8 mouse cellular contexts compared by ENCODE assay signal in genomic region chr1:64918810-64919528, GRCm38 (mm10). TPM values are rescaled to one million over a fixed set of nuclear protein-coding genes. Genes with fewer than 3 reads are reported as not detected.
A peak's percentile ranks its signal among the peaks of the same experiment; 100 is the strongest.
DNase-seq lines count a peak whose midpoint lies in the region; ATAC-seq lines count a peak whose summit lies in the region.

No protein-coding gene starts in this region.

- H3K4me3 ChIP-seq in forebrain, embryonic 13.5 days = no peak overlapping the region
- H3K4me3 ChIP-seq in forebrain, embryonic 12.5 days (replicated peaks) = no peak overlapping the region
- no peak overlapping the region for H3K4me3 ChIP-seq in midbrain, embryonic 14.5 days (replicated peaks; ENCODE audit: low read depth, low read length)

- WGBS in forebrain, embryonic 13.5 days = 40% methylated on average over 14 of the region's 14 CpGs
- WGBS in forebrain, embryonic 12.5 days = 44% methylated on average over 14 of the region's 14 CpGs
- 49% methylated on average over 14 of the region's 14 CpGs for WGBS in midbrain, embryonic 14.5 days

- H3K27me3 ChIP-seq in forebrain, embryonic 13.5 days = peaks cover 72% of the 10 kb centered on the region
- H3K27me3 ChIP-seq in forebrain, embryonic 12.5 days = peaks cover 73% of the 10 kb centered on the region
- H3K27me3 ChIP-seq in midbrain, embryonic 14.5 days (ENCODE audit: control insufficient read depth, insufficient read depth, low read length) = no peaks in the 10 kb centered on the region

- H3K4me2 ChIP-seq in forebrain, embryonic 13.5 days = no peak overlapping the region
- H3K4me2 ChIP-seq in forebrain, embryonic 12.5 days = no peak overlapping the region
- H3K4me2 ChIP-seq in midbrain, embryonic 14.5 days (ENCODE audit: low read length) = no peak overlapping the region

- peak; percentile 9 for DNase-seq in MEL-GATA-1-ER (ENCODE audit: extremely low read depth, low read depth)
- DNase-seq in embryo, embryonic 11.5 days (ENCODE audit: low read depth, low spot score) = peak; percentile 26
- DNase-seq in heart, postnatal 4 days = peak; percentile 27
- peak; percentile 23 to 44 for DNase-seq in layer of hippocampus, postnatal 10 days (ENCODE audit: low spot score in 2 of 2)
- DNase-seq in midbrain, embryonic 14.5 days = peak; percentile 75
- no peak for DNase-seq in spleen, adult 12 weeks (ENCODE audit: low spot score)

- H3K9ac ChIP-seq in forebrain, embryonic 13.5 days = no peak overlapping the region
- no peak overlapping the region for H3K9ac ChIP-seq in forebrain, embryonic 12.5 days
- H3K9ac ChIP-seq in midbrain, embryonic 14.5 days (replicated peaks; ENCODE audit: low read length) = no peak overlapping the region

- H3K36me3 ChIP-seq in forebrain, embryonic 13.5 days (ENCODE audit: poor library complexity, severe bottlenecking) = peaks cover 14% of the 10 kb centered on the region
- H3K36me3 ChIP-seq in forebrain, embryonic 12.5 days (replicated peaks) = 0 out of 2 replicates have a peak, but pooled peaks cover 6% of the 10 kb centered on the region
- peaks cover 15% of the 10 kb centered on the region for H3K36me3 ChIP-seq in midbrain, embryonic 14.5 days (ENCODE audit: control insufficient read depth, insufficient read depth, low read length)

- no peak overlapping the region for H3K27ac ChIP-seq in forebrain, embryonic 13.5 days
- H3K27ac ChIP-seq in forebrain, embryonic 12.5 days = no peak overlapping the region
- H3K27ac ChIP-seq in midbrain, embryonic 14.5 days (replicated peaks; ENCODE audit: low read depth, low read length) = no peak overlapping the region

- H3K4me1 ChIP-seq in forebrain, embryonic 13.5 days = peaks cover 35% of the 10 kb centered on the region
- peaks cover 33% of the 10 kb centered on the region for H3K4me1 ChIP-seq in forebrain, embryonic 12.5 days
- H3K4me1 ChIP-seq in midbrain, embryonic 14.5 days (ENCODE audit: control insufficient read depth, insufficient read depth, low read length) = peaks cover 13% of the 10 kb centered on the region; the same call in 1 of the 2 replicates

- H3K9me3 ChIP-seq in forebrain, embryonic 13.5 days (replicated peaks) = no peaks in the 10 kb centered on the region
- H3K9me3 ChIP-seq in forebrain, embryonic 12.5 days = no peaks in the 10 kb centered on the region
- H3K9me3 ChIP-seq in midbrain, embryonic 14.5 days (ENCODE audit: control insufficient read depth, low read length) = no peaks in the 10 kb centered on the region

- ATAC-seq in forebrain, embryonic 13.5 days = peak; percentile 59
- ATAC-seq in forebrain, embryonic 12.5 days (ENCODE audit: low FRiP score) = no peak
- ATAC-seq in midbrain, embryonic 14.5 days (ENCODE audit: low FRiP score, low TSS enrichment) = no peak

RNA-seq across cellular contexts. Expression of gene Plekhm3, which starts 37.7 kb away (rescaled TPM):
- 7.5 and 9.4 TPM in 2 replicates for polyA plus RNA-seq in forebrain, embryonic 13.5 days (2015; fragmentation: Nextera tagmentation; extraction: Ambion mirVana)
- 7.8 and 8.9 TPM in 2 replicates for polyA plus RNA-seq in forebrain, embryonic 12.5 days (2016; fragmentation: Nextera tagmentation; extraction: Ambion mirVana)
- 10 to 100 TPM in 1 of 2 experiments, 1 to 10 TPM in 1; 8.3 to 10.2 TPM for total RNA-seq in heart, postnatal 4 days (2021)
- 10 to 100 TPM; 21.7 to 26.2 TPM for total RNA-seq in layer of hippocampus, postnatal 10 days (2021)
- polyA plus RNA-seq in midbrain, embryonic 14.5 days (2014; fragmentation: Nextera tagmentation; extraction: Ambion mirVana) = 11.7 and 12.3 TPM in 2 replicates
